Mouse (Mus musculus) large intestine, adult 2 months (tissue): ENCODE measurements around the gene Scnn1a. TPM values are rescaled to one million over a fixed set of nuclear protein-coding genes. Genes with fewer than 3 reads are reported as not detected.
A peak's percentile ranks its signal among the peaks of the same experiment; 100 is the strongest.

Source experiments
- DNase-seq: peaks from one replicate; pipeline ENCODE4 v3.0.0-alpha.2; 2012; ENCODE audit warnings: low read depth, low spot score
- WGBS: fragments of 180-500 bp; shearing (Covaris S2); methylation state at CpG from one replicate; pipeline ENCODE4 v1.1.7; 2018; 5-methylcytosine and 5-hydroxymethylcytosine counted together
- polyA plus RNA-seq: library from polyadenylated mRNA; depleted of rRNA; stranded (reverse); fragments of >200 nt; gene quantifications from 2 replicates; pipeline ENCODE4 v1.2.3, GENCODE M21; 2012

The Scnn1a gene
- polyA plus RNA-seq, 1 experiment = 7.9 TPM

- WGBS = 68% methylated on average over 6 of the region's 6 CpGs
- no peak for DNase-seq
These were observed 15.0 kb upstream of the Scnn1a start for GRCm38 (mm10) chr6:125305465-125305864.

- 92% methylated on average over 5 of the region's 5 CpGs for WGBS
- no peak for DNase-seq
These were observed 13.4 kb upstream of the Scnn1a start for GRCm38 (mm10) chr6:125307091-125307490.

- WGBS = 65% methylated on average over 13 of the region's 13 CpGs
- no peak for DNase-seq
These were observed 11.5 kb upstream of the Scnn1a start for GRCm38 (mm10) chr6:125308921-125309320.

- WGBS = 81% methylated on average over 5 of the region's 5 CpGs
- DNase-seq = no peak
These were observed 11.1 kb upstream of the Scnn1a start for GRCm38 (mm10) chr6:125309406-125309805.

GRCm38 (mm10) chr6:125312171-125312570 lies 8.3 kb upstream of the Scnn1a start:
- no peak for DNase-seq
- WGBS = 69% methylated on average over 9 of the region's 9 CpGs

- no peak for DNase-seq
- WGBS = 13% methylated on average over 22 of the region's 22 CpGs
These were observed 7.7 kb upstream of the Scnn1a start for GRCm38 (mm10) chr6:125312581-125313355.

GRCm38 (mm10) chr6:125313546-125314230 lies 6.8 kb upstream of the Scnn1a start, which contains the start of gene Ltbr:
Gene Ltbr (minus strand): TSS chr6:125313885.
- 1% methylated on average over 45 of the region's 46 CpGs for WGBS
- DNase-seq = peak; percentile 66

- 50% methylated on average over 7 of the region's 7 CpGs for WGBS
- DNase-seq = no peak
These were observed 6.3 kb upstream of the Scnn1a start for GRCm38 (mm10) chr6:125314231-125314563.

GRCm38 (mm10) chr6:125314746-125315145 lies 5.7 kb upstream of the Scnn1a start:
- DNase-seq = no peak
- WGBS = 73% methylated on average over 6 of the region's 6 CpGs

GRCm38 (mm10) chr6:125317077-125317476 lies 3.4 kb upstream of the Scnn1a start:
- WGBS = 51% methylated on average over 7 of the region's 7 CpGs
- DNase-seq = no peak

GRCm38 (mm10) chr6:125318981-125319918 lies 1.2 kb upstream of the Scnn1a start:
- DNase-seq = no peak
- WGBS = 66% methylated on average over 15 of the region's 15 CpGs

GRCm38 (mm10) chr6:125319919-125320296 lies 551 bp upstream of the Scnn1a start:
- DNase-seq = no peak

GRCm38 (mm10) chr6:125321114-125321855 lies 826 bp downstream of the Scnn1a start:
- 25% methylated on average over 26 of the region's 26 CpGs for WGBS
- peak; percentile 68 for DNase-seq

GRCm38 (mm10) chr6:125322794-125323193 lies 2.3 kb downstream of the Scnn1a start:
- no peak for DNase-seq

GRCm38 (mm10) chr6:125323547-125323946 lies 3.1 kb downstream of the Scnn1a start:
- WGBS = 55% methylated on average over 6 of the region's 6 CpGs
- no peak for DNase-seq

More at GRCm38 (mm10) chr6:125322794-125323193, 2.3 kb downstream of the Scnn1a start:
- WGBS = 30% methylated on average over 13 of the region's 13 CpGs

GRCm38 (mm10) chr6:125325337-125325736 lies 4.9 kb downstream of the Scnn1a start:
- no peak for DNase-seq
- WGBS = 53% methylated on average over 6 of the region's 6 CpGs

- WGBS = 76% methylated on average over 5 of the region's 5 CpGs
- no peak for DNase-seq
These were observed 7.8 kb downstream of the Scnn1a start for GRCm38 (mm10) chr6:125328243-125328642.

- no peak for DNase-seq
- WGBS = 1% methylated on average over 39 of the region's 39 CpGs
These were observed 10.3 kb downstream of the Scnn1a start for GRCm38 (mm10) chr6:125330626-125331326.
